Mouse (Mus musculus): Measurements from ENCODE around the gene Col4a4.

Col4a4 gene

GRCm38 (mm10) chr1:82586713-82587399 is at the start of gene Col4a4, which contains the start of gene Col4a3:
TSS of gene Col4a4 (minus strand) at chr1:82586849.
TSS of gene Col4a3 (plus strand) at chr1:82586921.
- peak; percentile 25 for DNase-seq

GRCm38 (mm10) chr1:82636321-82636720 is 49.7 kb upstream of the Col4a4 start:
- no peak for DNase-seq

- no peak for DNase-seq
These were observed 48.6 kb upstream of the Col4a4 start for GRCm38 (mm10) chr1:82635254-82635620.

DNA sequence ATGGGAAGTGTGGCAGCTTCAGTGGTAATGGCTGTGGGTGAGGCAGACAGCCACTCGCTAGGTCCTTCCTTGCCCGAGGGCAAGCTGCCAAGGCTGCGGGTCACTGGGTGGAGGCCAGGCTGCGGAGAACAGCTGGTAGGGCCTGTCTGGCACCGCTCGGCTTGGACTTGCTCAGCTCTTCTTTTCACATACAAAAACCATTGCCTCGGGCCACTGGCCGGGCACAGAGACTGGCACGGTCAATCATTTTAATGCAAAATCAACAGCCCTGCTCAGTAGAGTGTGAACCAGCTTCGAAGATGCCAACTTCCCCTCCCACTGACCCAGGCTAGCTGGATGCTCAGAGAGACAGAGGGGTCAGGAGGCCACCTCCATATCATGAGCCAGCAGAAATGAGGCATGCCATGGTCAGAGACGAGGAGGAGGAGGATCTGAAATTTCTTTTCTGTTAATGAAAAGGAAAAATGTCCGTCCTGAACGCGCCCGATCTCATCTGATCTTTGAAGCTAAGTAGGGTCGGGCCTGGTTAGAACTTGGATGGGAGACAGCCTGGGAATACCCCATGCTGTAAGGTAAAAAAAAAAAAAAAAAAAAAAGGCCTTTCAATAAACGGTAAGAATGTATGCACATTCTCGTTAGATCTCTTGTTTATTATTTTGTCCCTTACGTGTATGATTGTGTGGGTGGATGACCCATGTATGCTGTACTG is 48.0 kb upstream of the Col4a4 start:
- peak; percentile 59 for DNase-seq

DNA sequence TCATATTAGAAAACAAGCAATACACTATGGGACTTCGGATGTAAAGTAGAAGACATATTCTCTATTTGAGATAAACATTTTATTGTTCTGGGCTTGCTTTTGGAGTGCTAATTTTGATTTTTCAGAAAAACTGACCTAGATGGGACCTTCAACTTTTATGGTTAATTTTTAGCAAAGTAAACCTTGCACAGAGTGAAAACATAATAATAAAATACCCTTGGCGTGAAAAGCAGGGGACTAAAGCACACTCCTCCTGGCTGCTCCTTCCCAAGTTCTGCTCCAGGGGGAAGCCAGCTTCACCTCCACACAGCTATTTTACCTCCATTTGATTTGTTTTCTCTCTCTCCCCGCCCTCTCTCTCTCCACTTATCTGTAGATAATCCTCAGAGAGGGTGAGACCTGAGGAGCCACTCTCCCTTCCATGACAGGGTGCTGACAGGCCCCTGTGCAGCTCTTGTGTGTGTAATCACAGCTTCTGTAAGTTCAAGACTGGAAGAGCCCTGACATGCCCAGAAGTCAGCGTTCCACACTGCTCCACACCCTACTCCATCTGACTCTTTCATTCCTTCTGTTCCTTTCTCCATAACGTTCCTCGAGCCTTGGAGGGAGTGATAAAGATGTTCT is 44.6 kb upstream of the Col4a4 start:
- DNase-seq = no peak

DNA sequence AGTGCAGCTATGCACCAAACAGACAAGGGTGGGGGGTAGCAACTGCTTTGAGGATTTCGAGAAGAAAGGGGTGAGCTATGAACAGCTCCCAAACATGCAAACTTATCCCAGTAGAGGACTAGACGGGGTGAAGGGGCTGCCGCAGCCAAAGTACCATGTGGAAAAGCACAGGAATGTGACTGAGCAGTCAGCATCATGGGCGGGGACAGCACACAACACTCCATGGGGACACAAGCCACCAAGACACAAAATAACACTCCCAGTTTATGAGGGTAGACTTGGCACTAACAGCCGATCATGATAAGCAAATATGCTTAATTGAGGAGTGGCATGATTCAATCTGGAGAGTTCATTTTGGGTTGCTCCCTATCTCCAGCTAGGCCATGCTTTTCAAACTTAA is 42.8 kb upstream of the Col4a4 start:
- DNase-seq = no peak

- DNase-seq = no peak
These were observed 41.0 kb upstream of the Col4a4 start for GRCm38 (mm10) chr1:82627652-82628051.

DNA sequence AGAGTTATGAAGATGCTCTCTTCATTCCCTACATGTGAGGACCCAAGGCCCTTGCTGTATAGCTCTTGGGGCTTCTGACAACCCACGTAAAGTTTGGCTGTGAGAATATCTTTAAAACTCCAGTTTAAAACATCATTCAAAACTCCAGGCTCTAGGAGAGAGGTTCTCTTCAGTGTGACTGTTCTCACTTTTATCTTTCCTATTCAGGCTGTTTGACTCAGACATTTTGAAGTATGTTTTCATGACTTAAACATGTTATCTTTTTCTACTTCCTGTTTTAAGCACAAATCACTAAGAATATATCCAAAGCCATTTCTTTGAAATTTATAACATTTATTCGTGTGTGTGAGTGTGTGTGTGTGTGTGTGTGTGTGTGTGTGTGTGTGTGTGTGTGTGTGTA is 38.8 kb upstream of the Col4a4 start:
- DNase-seq = no peak

- DNase-seq = no peak
These were observed 38.3 kb upstream of the Col4a4 start for GRCm38 (mm10) chr1:82624934-82625333.

GRCm38 (mm10) chr1:82619981-82620380 is 33.3 kb upstream of the Col4a4 start:
- DNase-seq = no peak

DNA sequence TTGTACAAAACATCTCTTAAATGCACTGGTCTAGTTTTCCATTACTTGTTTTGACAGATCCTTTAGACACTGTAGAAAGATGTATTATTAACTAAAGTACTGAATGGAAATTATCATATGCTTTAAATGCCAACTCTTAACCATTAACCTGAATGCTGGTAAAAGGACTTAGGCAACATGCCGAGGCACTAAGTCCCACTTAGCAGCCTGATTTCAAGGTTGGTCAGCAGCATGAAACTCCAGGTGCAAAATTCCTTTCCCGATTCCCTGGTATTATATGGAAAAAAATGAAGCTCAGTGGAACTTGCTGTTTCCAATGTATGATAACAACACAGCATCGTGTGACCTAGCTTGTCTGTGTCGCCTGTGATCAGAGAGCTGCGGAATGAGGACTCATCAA is 31.9 kb upstream of the Col4a4 start:
- DNase-seq = no peak

DNA sequence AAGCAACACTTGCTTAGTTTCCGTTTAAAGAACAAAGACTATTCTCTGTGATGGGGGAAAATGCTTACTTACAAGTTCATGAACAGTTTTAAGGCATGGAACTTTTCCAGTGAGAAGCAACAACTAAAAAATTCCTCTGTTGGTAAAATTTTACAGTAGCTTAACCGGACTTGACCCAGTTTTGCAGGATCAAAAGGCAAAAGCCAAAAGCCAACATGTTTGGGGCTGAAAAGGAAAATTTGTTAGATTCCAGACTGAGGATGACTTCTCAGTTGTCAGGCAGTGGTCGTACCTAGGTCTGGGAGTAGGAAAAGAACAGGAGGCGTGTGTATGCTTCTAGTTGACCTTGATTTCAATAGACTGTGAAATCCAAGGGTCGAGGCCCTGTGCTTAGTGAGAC is 31.4 kb upstream of the Col4a4 start:
- DNase-seq = no peak

DNA sequence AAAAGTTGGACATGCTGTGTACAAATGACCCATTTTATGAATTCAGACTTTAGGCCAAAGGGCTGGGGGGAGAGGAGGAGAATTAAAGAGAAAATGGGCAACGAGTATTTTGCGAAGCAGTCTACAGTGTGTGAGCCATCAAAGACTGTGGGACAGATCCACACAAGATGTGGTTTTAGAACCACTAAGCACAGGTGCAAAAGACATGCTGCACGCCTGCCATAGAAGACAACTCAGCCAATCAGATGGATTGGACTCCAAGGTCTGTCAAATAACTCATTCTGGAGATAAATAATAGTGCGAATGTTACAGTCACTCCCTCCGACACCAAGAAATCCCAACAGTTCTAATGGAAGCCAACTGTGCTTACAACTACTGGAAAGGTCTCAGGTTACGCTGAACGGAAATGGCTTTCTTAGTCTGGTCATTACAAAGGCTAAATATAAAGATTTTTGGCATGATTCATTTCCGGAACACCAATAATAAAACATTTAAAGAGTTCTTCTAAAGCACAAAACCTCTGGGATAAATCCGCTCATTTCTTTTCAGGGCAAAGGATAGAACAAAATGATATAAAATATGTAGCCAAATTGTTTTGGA is 25.5 kb upstream of the Col4a4 start:
- DNase-seq = no peak

DNA sequence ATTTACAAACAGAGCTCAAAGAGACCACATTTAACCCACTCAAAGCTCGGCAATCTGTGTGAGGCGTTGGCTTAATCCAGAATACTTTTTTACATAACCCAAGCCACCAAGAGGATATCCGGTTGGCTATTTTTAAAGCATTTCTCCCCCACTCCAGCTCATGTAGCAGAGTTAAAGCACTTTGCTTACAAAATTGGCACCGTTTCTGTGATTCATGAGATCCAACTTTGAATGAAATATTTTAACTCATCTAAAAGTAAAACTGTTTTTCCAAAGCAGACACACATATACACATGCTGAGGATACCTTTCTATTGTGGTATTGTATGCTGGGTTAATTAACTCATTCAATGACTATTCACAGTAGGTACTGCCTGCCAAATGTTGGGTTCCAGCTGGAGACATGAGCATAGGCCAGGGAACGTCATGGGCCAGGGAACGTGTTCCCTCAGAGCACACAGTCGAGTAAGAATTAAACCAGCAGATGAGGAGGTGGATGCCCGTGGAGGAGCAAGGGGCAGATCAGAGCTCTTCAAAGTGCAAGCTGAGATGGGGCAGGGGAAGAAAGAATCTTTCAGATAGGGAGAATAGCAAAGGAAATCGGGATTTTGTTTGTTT is 22.1 kb upstream of the Col4a4 start:
- DNase-seq = no peak

GRCm38 (mm10) chr1:82605856-82606255 is 19.2 kb upstream of the Col4a4 start:
- DNase-seq = no peak

DNA sequence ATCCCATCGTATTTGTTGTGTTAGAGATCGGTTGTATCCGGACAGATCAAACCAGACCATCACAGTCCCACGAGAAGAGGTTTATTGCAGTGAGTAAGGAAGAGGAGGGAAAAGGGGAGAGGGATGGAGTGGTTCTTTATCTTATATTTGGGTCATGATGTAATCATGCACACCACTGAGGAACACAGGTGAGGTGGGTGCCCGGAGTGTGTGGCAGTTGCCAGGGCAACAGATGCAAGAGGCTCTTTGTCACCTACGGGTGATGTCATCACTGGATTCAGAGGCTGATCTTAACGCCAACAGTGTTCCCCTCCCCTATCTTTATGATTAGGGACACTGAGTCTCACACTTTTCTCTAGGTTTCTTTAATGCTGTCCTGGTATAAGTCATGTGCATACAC is 18.7 kb upstream of the Col4a4 start:
- DNase-seq = no peak

- DNase-seq = no peak
These were observed 16.7 kb upstream of the Col4a4 start for GRCm38 (mm10) chr1:82603198-82603950.

DNA sequence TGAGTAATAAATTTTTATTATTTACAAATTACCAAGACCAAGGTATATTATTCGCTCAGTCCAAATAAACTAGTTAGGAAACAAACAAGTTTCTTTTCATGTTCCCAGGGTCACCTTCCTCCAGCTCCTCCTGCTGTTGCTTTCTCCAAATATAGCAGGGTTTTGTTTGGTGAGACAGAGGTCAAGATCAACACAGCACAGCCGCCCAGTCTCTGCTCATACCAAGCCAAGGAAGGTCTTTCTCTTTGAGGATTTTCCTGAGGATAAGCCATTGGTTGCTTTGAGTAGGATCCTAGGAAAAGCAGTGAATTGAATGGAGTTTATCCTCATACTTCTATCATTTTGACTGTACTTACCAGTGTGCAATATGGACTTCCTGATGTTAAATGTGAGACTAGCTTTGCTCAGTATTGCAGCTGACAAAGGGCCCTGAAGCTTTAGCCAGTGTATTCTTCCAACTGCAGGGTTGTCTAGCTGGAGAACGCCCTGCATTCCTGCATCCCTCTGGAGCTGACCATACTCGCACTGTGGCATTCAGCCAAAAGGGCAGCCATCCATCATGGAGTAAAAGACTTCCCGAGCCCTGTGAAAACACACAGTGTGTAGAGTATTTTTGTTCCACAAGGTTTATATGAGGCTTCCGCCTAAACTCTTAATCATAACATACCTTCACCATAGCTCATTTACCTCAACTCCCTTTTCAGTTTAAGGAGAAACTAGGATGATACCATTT is 10.4 kb upstream of the Col4a4 start:
- no peak for DNase-seq

GRCm38 (mm10) chr1:82590266-82590665 is 3.6 kb upstream of the Col4a4 start:
- no peak for DNase-seq

GRCm38 (mm10) chr1:82585981-82586380 is 668 bp downstream of the Col4a4 start:
- no peak for DNase-seq

DNA sequence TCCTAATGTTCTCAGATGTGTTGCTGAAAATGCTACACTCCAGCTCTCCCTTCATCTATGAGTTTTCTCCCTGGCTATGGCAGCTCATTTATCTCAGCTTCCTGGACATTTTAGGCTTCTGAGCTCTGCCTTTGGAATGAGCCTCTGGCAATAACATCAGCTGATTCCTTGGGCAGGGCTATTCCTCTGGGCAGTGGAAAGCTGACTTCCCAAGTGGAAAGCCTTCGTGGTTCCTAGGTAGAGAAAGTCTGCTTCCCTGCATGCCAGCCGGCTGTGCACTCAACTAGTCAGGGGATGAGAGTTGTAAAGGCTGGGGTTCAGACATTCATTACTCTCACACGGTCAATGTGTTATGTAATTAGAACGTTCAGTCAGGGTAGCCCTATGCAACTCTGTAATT is 8.3 kb downstream of the Col4a4 start:
- DNase-seq = no peak

- no peak for DNase-seq
These were observed 8.7 kb downstream of the Col4a4 start for GRCm38 (mm10) chr1:82577915-82578314.
